Mouse (Mus musculus) v-Abl transformed pro-B cells (cell line): ENCODE data around the gene Sgcd.

ENCODE experiments used
- in situ Hi-C, 2 experiments: fragments of 400-800 bp; cut with MboI; formaldehyde crosslinking; loops; one replicate each; pipeline ENCODE4 v1.15.1; 2025; ENCODE audit not compliant: unreplicated experiment in 2 of 2

The Sgcd gene

GRCm38 (mm10) chr11:47063690-47064089, 925.1 kb downstream of the Sgcd start:
- in situ Hi-C loops: no loop called here

- in situ Hi-C loops: no loop called here
Measured at GRCm38 (mm10) chr11:47050390-47050789, 938.4 kb downstream of the Sgcd start.

- in situ Hi-C loops: no loop called here
Measured at GRCm38 (mm10) chr11:47049756-47050155, 939.0 kb downstream of the Sgcd start.

- in situ Hi-C loops: no loop called here
Measured at GRCm38 (mm10) chr11:47032318-47032717, 956.5 kb downstream of the Sgcd start.

- in situ Hi-C loops: no loop called here
Measured at GRCm38 (mm10) chr11:47020874-47021273, 967.9 kb downstream of the Sgcd start.

GRCm38 (mm10) chr11:47018139-47018538, 970.6 kb downstream of the Sgcd start:
- in situ Hi-C loops: no loop called here

GRCm38 (mm10) chr11:47015683-47016082, 973.1 kb downstream of the Sgcd start:
- in situ Hi-C loops: no loop called here

- in situ Hi-C loops: no loop called here
Measured at GRCm38 (mm10) chr11:47014278-47014677, 974.5 kb downstream of the Sgcd start.

- in situ Hi-C loops: no loop called here
Measured at GRCm38 (mm10) chr11:47010166-47010565, 978.6 kb downstream of the Sgcd start.

GRCm38 (mm10) chr11:47005301-47005875, 983.4 kb downstream of the Sgcd start:
- in situ Hi-C loops: no loop called here

GRCm38 (mm10) chr11:46939311-46939710, 1049.5 kb downstream of the Sgcd start:
- in situ Hi-C loops: no loop called here

- in situ Hi-C loops: no loop called here
Measured at GRCm38 (mm10) chr11:46924946-46925345, 1063.8 kb downstream of the Sgcd start.

GRCm38 (mm10) chr11:46920244-46920643, 1068.5 kb downstream of the Sgcd start:
- in situ Hi-C loops: no loop called here

GRCm38 (mm10) chr11:46912656-46913237, 1076.0 kb downstream of the Sgcd start:
- in situ Hi-C loops: no loop called here

- in situ Hi-C loops: no loop called here
Measured at GRCm38 (mm10) chr11:46904281-46904680, 1084.5 kb downstream of the Sgcd start.

GRCm38 (mm10) chr11:46889093-46889492, 1099.7 kb downstream of the Sgcd start:
- in situ Hi-C loops: no loop called here

GRCm38 (mm10) chr11:46882456-46882855, 1106.3 kb downstream of the Sgcd start:
- in situ Hi-C loops: no loop called here

GRCm38 (mm10) chr11:46875774-46876173, 1113.0 kb downstream of the Sgcd start:
- in situ Hi-C loops: no loop called here

GRCm38 (mm10) chr11:46868594-46868993, 1120.2 kb downstream of the Sgcd start:
- in situ Hi-C loops: no loop called here

- in situ Hi-C loops: no loop called here
Measured at GRCm38 (mm10) chr11:46864809-46865208, 1124.0 kb downstream of the Sgcd start.

- in situ Hi-C loops: no loop called here
Measured at GRCm38 (mm10) chr11:46848221-46848971, 1140.4 kb downstream of the Sgcd start.

- in situ Hi-C loops: no loop called here
Measured at GRCm38 (mm10) chr11:46847827-46848220, 1140.9 kb downstream of the Sgcd start.
